Mouse (Mus musculus): ENCODE data around the gene H2-DMb2.

Gene H2-DMb2

DNA sequence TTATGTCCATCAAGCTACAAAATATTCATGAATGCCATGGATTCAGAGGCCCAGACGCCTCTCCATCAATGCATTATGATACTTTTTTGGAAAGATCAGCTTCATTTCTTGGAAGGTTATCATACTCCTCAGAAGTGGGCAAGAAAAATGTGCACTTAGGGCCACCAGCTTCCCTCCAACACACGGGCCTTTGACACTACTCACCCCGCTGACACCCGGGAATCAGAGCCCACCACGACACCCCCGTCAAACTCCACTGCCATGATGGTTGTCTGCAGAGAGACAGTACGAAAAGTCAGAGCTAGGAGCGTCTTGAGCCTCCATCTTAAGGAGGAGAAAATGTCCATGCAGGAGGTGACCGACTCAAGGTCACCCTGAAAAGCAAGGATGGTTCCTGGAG, 42.4 kb downstream of the H2-DMb2 start:
- DNase-seq = no peak

DNA sequence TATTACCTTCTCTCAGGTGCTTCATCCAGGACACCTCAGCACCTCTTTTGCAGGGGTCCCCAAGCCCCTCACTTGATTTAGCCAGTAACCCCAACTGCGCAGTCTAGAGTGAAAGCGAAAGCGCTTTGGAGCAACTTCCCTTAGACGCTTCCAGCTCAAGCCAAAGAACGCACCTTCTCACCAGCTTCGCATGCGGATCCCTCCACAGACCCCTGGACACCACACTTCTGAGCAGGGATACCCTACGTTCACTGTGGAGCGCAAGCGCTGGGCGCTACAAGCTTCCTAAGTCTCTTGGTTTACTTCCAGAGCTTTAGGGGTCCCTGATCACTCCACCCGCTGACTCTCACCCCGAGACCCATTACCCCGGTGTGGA, 43.8 kb downstream of the H2-DMb2 start:
- DNase-seq = no peak

DNA sequence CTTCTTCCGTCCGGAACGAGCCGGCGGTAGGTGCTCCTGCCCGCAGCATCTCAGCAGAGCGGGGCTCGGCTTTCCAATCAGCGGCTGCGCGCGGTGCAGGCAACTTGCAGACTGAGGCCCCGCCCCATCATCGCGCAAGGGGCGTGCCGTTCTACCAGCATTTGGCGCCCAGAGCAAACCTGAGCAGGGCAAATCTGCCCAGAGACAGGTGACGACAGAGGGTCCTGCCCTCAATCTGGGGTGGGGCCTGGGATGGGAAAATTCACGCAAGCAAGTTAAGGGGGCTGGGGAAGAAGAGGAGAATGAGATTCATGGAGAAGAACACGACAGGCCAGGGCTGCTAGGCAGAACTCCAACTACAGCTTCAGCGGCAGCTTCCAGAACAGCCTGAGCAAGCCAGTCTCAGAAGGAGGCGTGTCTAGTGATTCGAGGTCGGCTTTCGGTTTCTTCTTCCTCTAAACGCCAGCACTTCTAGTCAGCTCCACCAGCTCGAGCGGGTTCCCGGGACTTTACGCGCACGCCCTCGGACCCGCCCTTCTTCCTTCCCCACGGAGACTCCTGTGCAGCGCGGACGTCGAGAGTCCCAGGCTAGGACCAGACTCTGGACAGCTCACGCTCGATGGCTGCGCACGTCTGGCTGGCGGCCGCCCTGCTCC, 44.3 kb downstream of the H2-DMb2 start, which contains the start of the genes Tap1 and Psmb9:
TSS of gene Tap1 (plus strand) at position 293 of the 656 bp plus-strand sequence.
TSS of gene Psmb9 (minus strand) at position 504 of the 656 bp plus-strand sequence.
- DNase-seq = peak; percentile 96

- DNase-seq = no peak
Observed at GRCm38 (mm10) chr17:34188010-34188409, 44.9 kb downstream of the H2-DMb2 start.

GRCm38 (mm10) chr17:34188986-34189385, 45.9 kb downstream of the H2-DMb2 start:
- no peak for DNase-seq

DNA sequence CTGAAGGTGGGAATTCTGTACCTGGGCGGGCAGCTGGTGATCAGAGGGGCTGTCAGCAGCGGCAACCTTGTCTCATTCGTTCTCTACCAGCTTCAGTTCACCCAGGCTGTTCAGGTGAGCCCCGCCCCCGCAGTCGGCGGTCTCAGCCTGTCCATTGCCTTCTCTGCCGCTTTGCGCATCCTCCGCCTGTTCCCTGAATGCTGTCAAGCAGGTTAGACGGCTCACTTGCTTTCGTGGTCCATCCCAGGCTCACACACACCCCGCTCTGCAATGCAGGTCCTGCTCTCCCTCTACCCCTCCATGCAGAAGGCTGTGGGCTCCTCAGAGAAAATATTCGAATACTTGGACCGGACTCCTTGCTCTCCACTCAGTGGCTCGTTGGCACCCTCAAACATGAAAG, 49.7 kb downstream of the H2-DMb2 start:
- DNase-seq = no peak

DNA sequence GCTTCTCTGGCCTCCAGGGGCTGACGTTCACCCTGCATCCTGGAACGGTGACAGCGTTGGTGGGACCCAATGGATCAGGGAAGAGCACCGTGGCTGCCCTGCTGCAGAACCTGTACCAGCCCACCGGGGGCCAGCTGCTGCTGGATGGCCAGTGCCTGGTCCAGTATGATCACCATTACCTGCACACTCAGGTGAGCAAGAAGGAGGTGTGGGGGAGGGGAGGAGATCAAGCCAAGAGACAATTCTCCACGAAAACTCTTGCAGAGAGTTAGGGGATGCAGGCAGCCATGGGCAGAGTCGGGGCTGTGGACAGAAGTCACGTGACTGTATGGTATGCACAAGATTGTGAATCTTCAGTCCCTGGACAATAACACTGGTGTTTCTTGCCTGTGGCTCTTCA, 50.4 kb downstream of the H2-DMb2 start:
- DNase-seq = no peak

DNA sequence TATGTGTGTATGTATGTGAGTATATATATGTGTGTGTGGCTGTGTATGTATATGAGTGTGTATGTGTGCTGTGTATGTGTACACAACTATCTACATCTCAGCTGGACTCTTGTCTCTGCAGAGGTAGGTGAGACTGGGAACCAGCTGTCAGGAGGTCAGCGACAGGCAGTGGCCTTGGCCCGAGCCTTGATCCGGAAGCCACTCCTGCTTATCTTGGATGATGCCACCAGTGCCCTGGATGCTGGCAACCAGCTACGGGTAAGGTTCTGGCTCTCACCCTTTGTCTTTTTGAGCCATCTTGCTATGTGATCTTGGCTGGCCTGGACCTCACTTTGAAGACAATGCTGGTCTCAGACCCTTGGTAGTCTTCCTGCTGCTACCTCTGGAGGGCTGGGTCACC, 51.6 kb downstream of the H2-DMb2 start:
- DNase-seq = no peak

- DNase-seq = no peak
Observed at GRCm38 (mm10) chr17:34196491-34196890, 53.4 kb downstream of the H2-DMb2 start.

DNA sequence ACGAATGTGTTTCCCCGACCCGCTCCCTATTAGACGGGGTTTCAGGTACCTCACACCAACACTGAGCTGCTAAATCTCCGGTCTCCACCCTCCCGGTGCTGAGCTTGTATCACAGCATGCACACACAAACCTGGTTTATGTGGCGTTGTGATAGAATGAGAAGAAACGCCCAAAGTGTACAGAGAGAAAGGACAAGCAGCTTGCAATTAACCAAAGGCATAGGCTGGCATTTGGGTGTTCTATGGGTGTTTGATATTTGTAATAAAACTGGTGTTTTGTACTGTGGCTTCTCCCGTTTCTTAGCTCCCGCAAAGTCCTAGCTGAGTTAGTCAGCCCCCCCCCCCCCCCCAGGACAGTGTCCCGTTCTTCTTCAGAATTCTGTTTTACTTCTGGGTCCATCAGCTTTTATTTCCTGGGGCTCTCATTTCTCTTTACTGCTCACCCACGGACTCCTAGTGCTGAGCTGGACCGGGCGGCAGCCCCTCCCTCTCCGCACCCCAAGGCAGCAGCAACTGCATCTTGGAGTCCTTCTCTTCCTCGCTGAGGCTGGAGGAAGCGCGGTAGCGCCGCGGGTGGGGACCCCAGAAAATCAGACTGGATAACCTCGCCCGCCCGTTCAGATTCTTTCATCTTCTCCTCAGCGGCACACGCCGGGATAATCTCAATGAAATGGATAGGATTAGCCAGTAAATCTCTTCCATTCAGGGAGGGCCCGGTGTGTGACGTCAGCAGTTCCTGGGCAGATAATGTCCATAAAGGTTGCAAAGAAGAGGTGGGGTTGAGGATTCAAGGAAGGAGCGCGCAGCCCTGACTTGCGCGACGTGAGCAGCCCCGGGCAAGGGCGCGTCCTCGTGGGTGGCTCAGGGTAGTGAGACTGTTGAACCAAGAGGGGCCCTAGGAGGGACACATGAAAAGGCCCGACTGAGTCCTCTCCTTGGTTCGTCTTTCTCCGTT, 54.1 kb downstream of the H2-DMb2 start, which contains the start of gene Psmb8:
TSS of gene Psmb8 (plus strand) at position 781 of the 954 bp plus-strand sequence.
- peak; percentile 90 for DNase-seq

- peak; percentile 42 for DNase-seq
Observed at GRCm38 (mm10) chr17:34197904-34198520, 54.9 kb downstream of the H2-DMb2 start.

DNA sequence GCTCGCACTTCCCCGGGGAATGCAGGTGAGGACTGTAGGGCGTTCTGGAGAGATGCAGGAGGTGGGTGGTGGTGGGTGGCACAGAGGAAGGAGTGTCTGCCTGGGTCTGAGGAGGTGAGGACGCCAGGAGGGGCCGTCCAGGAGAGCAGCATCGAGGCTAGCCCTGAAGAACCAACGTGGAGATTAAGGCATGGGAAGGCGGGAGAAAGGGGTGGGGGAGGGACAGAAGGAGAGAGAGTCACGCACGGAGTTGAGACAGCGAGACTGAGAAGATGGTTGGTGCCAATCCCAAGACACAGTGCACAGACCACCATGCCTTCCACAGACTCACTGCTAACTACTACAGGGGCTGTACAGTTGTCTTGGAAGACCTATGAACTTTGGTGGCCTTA, 55.4 kb downstream of the H2-DMb2 start:
- DNase-seq = no peak

DNA sequence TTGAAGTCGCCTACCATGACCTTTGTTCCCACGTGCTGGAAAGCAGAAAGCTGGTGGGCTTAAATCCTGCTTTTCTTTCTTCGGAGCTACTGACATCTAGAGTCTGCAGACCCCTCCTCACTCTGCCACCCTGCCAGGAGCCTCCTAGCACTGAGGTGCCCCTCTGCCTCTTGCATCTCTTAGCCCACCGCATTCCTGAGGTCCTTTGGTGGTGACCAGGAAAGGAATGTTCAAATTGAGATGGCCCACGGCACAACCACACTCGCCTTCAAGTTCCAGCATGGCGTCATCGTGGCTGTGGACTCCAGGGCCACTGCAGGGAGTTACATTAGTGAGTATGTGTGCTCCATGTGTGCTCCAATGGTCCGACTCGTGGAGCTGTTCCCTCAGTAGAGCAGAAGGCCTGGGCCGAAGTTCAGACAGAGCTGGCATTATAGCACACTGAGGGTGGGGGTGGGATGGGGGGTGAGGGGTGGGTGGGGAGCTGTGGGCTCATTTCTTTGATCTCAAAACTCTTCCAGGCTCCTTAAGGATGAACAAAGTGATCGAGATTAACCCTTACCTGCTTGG, 56.0 kb downstream of the H2-DMb2 start:
- DNase-seq = no peak

GRCm38 (mm10) chr17:34200047-34200446, 56.9 kb downstream of the H2-DMb2 start:
- no peak for DNase-seq

GRCm38 (mm10) chr17:34200772-34201505, 57.8 kb downstream of the H2-DMb2 start:
- DNase-seq = no peak
